Mouse (Mus musculus) intestine, embryonic 14.5 days (tissue): Measurements from ENCODE around the gene Man1a2. TPM values are rescaled to one million over a fixed set of nuclear protein-coding genes. Genes with fewer than 3 reads are reported as not detected.

Source experiments
- ATAC-seq: fragments of 200-750 bp; cut with Nextera tagmentation; replicated peaks from 2 replicates; pipeline ENCODE4 v1.8.0; 2017; ENCODE audit warnings: low read depth, moderate number of reproducible peaks, moderate TSS enrichment, moderate library complexity; ENCODE audit not compliant: low FRiP score, low TSS enrichment
- DNase-seq: peaks from one replicate; pipeline ENCODE4 v3.0.0-alpha.2; 2018; ENCODE audit warnings: low spot score
- H3K27ac ChIP-seq: fragments of 300-500 bp; sonication (generic); 2 replicates; pipeline ENCODE4 v1.5.1; 2014; ENCODE audit warnings: low read depth, mild to moderate bottlenecking, control low read depth
- H3K27me3 ChIP-seq: fragments of 300-500 bp; sonication (generic); replicated peaks from 2 replicates; pipeline ENCODE4 v1.6.1; 2014; ENCODE audit warnings: low read length, control low read depth; ENCODE audit not compliant: control insufficient read depth, insufficient read depth
- H3K36me3 ChIP-seq: fragments of 300-500 bp; sonication (generic); 2 replicates; pipeline ENCODE4 v1.6.1; 2014; ENCODE audit warnings: low read length, control low read depth; ENCODE audit not compliant: control insufficient read depth, insufficient read depth
- H3K4me1 ChIP-seq: fragments of 300-500 bp; sonication (generic); replicated peaks from 2 replicates; pipeline ENCODE4 v1.6.1; 2014; ENCODE audit warnings: low read length, control low read depth, mixed read lengths; ENCODE audit not compliant: control insufficient read depth, insufficient read depth
- H3K4me2 ChIP-seq: fragments of 300-500 bp; sonication (generic); 2 replicates; pipeline ENCODE4 v1.6.1; 2014; ENCODE audit warnings: low read length
- H3K4me3 ChIP-seq: fragments of 300-500 bp; sonication (generic); 2 replicates; pipeline ENCODE4 v1.5.1; 2014; ENCODE audit warnings: low read depth, low read length, control low read depth, mixed read lengths
- H3K9ac ChIP-seq: fragments of 300-500 bp; sonication (generic); 2 replicates; pipeline ENCODE4 v1.6.1; 2014; ENCODE audit warnings: mild to moderate bottlenecking, low read length
- H3K9me3 ChIP-seq: fragments of 300-500 bp; sonication (generic); 2 replicates; pipeline ENCODE4 v1.6.1; 2016; ENCODE audit warnings: low read length, control low read depth; ENCODE audit not compliant: control insufficient read depth
- WGBS: fragments of 180-500 bp; shearing (Covaris S2); extraction: QIAGEN DNeasy Blood & Tissue Kit; methylation state at CpG from one replicate; pipeline ENCODE4 v1.1.7; 2014; 5-methylcytosine and 5-hydroxymethylcytosine counted together
- polyA plus RNA-seq: library from polyadenylated mRNA; unstranded; fragments of >200 nt; fragmentation: Nextera tagmentation; extraction: Ambion mirVana; gene quantifications from 2 replicates; pipeline ENCODE4 v1.2.1, GENCODE M21; 2014

Man1a2 gene
- polyA plus RNA-seq, 1 experiment from 2014 or later = 97.2 TPM

DNA sequence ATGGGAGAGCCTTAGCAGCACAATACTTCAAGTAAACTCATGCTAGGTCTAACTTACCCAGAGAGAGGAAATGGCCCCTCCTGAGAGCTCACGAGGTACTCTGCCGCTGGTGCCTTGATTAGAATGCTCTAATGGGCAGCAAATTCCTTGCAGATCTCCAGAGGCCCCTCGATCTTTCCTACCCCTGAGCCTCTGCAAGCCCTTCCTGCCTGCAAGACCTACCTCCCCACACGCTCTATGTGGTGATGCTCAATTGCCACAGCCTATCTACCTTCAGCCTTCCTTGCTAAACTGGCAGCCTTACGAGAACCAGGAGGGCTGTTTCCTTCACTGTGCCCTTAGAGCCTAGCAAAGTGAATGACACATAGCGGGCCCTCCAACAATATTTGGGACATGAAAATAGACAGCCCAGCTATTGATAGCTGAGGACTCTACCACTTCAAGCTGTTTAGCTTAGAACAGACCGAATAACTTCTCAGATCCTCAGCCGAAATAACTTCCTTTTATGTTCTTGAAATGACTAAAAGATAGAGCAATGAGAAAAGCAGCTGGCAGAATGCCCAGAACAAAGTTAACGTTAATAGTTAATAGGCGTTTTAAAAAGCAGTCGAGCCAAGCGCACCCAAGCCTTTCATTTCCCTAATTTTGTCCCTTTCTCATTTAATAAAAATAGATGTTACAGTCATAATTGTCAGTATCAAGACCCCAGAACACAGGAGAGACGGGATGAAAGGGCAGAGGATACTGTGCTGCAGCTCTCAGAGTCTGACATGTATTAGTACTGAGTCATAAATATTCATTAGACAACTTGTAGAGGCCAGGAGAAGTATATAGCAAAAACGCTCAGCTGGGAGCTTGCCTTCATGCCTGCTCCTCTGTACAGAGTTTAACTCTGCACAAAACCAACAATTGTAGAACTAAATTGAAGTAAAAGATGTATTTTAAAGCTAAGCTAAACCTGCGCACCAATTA is 17.9 kb upstream of the Man1a2 start:
- Histone ChIP-seq H3K27ac (peak overlapping the region; percentile 22), H3K9me3 (no peaks in the 10 kb centered on the region)

DNA sequence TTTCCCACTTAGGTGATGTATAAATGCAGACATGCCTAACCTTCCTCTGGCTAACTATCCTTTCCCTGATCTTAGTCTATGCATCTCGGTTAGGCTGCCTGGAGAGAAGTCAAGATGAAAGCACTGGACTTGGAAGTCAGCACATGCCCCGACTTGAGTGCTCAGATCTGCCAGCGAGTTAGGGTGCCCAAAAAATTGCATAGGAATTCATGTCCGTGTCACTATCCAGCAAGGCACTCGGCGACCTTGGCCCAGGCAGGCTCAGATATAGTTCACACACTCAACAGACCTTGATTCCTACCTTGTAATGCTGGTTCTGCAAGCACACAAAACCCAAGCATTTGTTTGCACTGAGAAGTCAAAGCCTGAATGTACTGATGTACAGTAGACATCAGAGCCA is 3.4 kb upstream of the Man1a2 start:
- Histone ChIP-seq H3K4me1 (peaks cover 6% of the 10 kb centered on the region), H3K36me3 (no peaks in the 10 kb centered on the region), H3K9ac (no peak overlapping the region), H3K9me3 (no peaks in the 10 kb centered on the region), H3K4me2 (no peak overlapping the region), H3K27me3 (no peaks in the 10 kb centered on the region), H3K4me3 (no peak overlapping the region), H3K27ac (no peak overlapping the region)
- ATAC-seq = no peak
- 84% methylated on average over 6 of the region's 6 CpGs for WGBS
- no peak for DNase-seq

More for the DNA sequence above, 17.9 kb upstream of the Man1a2 start:
- Histone ChIP-seq H3K36me3 (no peaks in the 10 kb centered on the region), H3K4me3 (no peak overlapping the region), H3K27me3 (no peaks in the 10 kb centered on the region), H3K4me1 (peaks cover 18% of the 10 kb centered on the region), H3K4me2 (peak overlapping the region; percentile 18; the same call in 1 of the 2 replicates), H3K9ac (no peak overlapping the region)
- 32% methylated on average over 15 of the region's 15 CpGs for WGBS
- DNase-seq (peak; percentile 58), ATAC-seq (no peak)

DNA sequence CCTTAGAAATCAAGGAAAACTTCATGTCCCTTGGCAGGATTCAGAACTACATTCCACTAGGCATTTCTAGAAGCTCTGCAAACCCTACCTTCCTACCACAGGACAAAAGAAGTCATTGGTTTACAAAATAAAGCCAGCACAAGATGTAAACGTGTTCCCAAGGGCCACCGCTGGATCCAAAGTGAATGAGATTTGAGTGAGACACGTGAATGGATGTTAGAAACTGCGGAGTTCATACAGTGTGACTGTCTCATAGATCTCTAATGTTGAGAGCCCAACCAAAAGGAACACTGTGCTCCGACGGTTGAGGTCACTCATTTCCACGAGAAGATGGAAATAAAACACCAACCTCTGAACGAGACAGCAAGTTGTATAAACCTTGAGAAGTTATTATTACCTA is 1.5 kb upstream of the Man1a2 start:
- DNase-seq (no peak), ATAC-seq (no peak)
- Histone ChIP-seq H3K36me3 (no peaks in the 10 kb centered on the region), H3K4me1 (peaks cover 16% of the 10 kb centered on the region), H3K9me3 (no peaks in the 10 kb centered on the region), H3K27ac (no peak overlapping the region), H3K4me3 (no peak overlapping the region), H3K9ac (no peak overlapping the region), H3K4me2 (peak overlapping the region; percentile 73), H3K27me3 (no peaks in the 10 kb centered on the region)
- WGBS = 86% methylated on average over 8 of the region's 8 CpGs

DNA sequence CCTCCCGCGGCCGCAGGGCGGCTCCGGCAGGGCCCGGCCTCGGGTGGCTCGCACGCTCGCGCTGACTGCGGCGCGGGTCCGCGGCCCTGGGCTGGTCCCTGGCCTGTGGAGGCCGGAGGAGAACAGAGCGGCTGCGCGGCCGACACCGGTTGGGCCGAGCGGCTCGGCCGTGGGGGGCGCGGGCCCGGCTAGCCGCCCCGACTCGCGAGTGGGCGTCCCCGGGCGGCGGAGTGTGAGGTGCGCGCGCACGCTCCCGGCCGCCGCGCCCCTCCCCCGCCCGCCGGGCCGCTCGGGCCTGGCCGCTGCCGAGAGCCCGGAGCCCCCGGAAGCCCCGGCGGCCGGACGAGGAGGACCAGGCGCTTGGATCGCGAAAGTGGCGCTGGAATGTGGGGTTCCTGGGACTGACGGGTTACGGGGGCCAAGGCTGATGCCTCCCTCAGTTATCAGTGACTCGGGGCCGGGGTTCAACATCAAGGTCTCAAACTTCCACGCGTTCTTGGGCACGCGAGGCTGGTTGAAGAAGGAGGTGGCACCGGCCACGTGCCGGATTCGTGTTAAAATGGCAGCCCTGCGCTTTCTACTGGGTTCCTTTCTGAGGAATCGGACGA is 564 bp upstream of the Man1a2 start:
- Histone ChIP-seq H3K4me1 (peaks cover 23% of the 10 kb centered on the region), H3K27ac (peak overlapping the region; percentile 94), H3K9me3 (no peaks in the 10 kb centered on the region), H3K4me3 (peak overlapping the region; percentile 97), H3K36me3 (no peaks in the 10 kb centered on the region), H3K4me2 (peak overlapping the region; percentile 73), H3K9ac (peak overlapping the region; percentile 92), H3K27me3 (no peaks in the 10 kb centered on the region)
- ATAC-seq (peak; percentile 88), DNase-seq (peak; percentile 86)
- WGBS = under 1% methylated on average over 73 of the region's 77 CpGs

DNA sequence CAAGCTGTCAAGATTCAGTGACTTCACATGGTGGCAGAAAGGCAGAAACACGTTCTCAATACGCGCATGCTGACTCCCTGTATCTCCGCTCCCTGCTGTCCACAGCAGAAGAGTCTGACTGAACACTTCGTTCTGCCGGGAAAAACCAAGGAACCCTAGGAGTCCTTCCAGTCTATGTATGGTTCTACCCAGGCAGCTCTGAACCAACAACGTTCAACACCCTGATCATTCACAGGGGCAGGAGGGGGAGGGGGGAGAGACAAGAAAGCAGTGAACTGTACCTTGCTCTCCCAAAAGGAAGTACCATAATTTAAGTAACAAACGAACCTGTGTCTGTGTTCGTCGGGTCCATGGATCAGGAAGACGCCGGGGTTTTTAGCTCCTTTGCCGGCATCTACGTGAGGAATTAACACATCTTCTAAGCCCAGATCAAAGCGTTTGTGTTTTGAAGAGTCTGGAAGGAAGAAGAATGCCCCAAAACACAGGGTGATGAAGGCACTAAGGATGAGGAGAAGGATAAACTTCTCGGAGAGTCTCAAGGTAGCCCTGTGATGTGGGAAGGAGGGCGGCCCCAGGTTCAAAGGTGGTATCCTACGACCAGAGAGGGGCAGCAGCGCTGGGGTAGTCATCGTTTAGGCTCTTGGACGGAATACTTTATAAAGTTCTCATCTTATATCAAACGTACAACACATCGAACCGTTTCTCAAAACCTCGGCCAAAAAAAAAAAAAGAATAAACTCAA is 898 bp downstream of the Man1a2 start:
- peak overlapping the region; percentile 73 for H3K4me2 ChIP-seq
- H3K9ac ChIP-seq = peak overlapping the region; percentile 92
- H3K4me1 ChIP-seq = peaks cover 26% of the 10 kb centered on the region
- DNase-seq (peak; percentile 68), ATAC-seq (no peak)
- WGBS = under 1% methylated on average over 25 of the region's 25 CpGs
- H3K27me3 ChIP-seq = no peaks in the 10 kb centered on the region
- no peaks in the 10 kb centered on the region for H3K9me3 ChIP-seq
- peak overlapping the region; percentile 94; the same call in 1 of the 2 replicates for H3K27ac ChIP-seq
- peak overlapping the region; percentile 97 for H3K4me3 ChIP-seq
- H3K36me3 ChIP-seq = no peaks in the 10 kb centered on the region

DNA sequence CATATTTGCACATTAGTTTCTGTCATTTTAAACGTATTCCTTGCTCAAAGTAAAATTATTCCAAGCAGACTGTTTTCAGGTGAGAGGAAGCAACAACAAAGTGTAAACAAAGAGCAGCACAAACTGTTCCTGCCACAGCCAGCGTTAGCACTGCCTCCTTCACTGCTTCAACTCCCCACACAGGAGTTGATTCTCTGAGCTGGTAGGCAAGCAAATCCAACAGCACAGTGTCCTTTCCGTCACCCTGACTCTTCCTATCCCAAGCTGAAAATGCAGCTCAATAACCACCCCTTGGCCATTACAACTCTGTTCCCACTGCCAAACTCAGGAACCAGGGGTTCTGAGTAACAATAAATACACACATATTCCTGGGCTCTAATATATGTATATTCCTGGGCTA is 2.5 kb downstream of the Man1a2 start:
- Histone ChIP-seq H3K27ac (no peak overlapping the region), H3K4me2 (peak overlapping the region; percentile 73), H3K4me1 (peaks cover 26% of the 10 kb centered on the region), H3K4me3 (peak overlapping the region; percentile 97), H3K9me3 (no peaks in the 10 kb centered on the region), H3K27me3 (no peaks in the 10 kb centered on the region), H3K36me3 (no peaks in the 10 kb centered on the region), H3K9ac (peak overlapping the region; percentile 35)
- ATAC-seq (no peak), DNase-seq (no peak)
- 17% methylated on average over 3 of the region's 3 CpGs for WGBS

DNA sequence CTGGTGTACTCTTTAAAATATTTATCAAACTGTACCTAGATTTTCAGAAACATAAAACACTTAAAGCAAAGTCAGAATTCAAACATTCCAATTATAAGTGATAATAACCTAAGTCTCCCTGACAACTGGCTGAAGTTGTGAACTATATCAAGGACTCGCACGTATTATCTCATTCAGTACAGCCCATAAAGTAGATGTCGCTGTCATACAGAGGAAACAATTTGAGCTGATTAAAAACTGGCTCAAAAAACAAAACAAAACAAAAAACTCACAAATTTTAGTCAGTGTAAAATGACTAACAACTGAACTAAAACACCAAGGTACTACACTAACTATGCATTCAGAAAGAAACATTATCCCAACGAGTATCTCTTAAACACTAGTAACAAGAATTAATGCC is 3.0 kb downstream of the Man1a2 start:
- Histone ChIP-seq H3K9me3 (no peaks in the 10 kb centered on the region), H3K27ac (no peak overlapping the region), H3K4me3 (peak overlapping the region; percentile 97), H3K9ac (no peak overlapping the region), H3K36me3 (no peaks in the 10 kb centered on the region), H3K4me2 (peak overlapping the region; percentile 73), H3K27me3 (no peaks in the 10 kb centered on the region), H3K4me1 (peaks cover 26% of the 10 kb centered on the region)
- WGBS = 32% methylated on average over 4 of the region's 4 CpGs
- no peak for DNase-seq
- ATAC-seq = no peak

DNA sequence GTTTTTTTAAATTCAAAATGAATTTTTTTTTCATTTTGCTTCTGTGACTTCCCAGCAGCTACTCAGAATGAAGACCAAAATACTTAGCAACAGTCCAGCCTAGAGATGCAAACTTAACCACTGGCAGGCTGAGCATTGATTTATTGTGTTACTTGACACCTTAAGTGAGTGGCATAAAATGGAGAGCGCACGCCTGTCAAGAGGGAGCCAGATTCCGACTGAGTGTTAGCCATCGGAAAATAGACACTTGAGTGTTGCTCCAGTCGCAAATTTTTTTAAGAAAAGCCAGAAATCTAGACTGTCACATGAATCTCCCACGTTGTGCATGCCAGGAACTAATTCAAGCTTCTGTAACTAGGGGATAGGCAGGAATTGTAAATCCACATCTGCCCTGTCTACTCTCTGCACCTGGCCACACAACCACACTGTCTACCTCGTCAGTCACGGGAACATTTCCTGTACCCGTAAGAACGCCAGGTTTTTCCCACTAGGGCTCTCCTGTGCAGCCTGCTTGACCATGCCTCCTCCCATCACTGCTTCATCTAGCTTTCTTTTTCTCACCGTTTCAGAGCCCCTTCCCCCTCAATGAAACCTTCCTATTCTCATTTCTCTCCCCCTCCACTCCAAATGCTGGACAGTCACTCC is 3.7 kb downstream of the Man1a2 start:
- peak overlapping the region; percentile 97; the same call in 1 of the 2 replicates for H3K4me3 ChIP-seq
- H3K9ac ChIP-seq = no peak overlapping the region
- H3K27ac ChIP-seq = no peak overlapping the region
- DNase-seq (no peak), ATAC-seq (no peak)
- H3K9me3 ChIP-seq = no peaks in the 10 kb centered on the region
- no peaks in the 10 kb centered on the region for H3K27me3 ChIP-seq
- no peaks in the 10 kb centered on the region for H3K36me3 ChIP-seq
- 7% methylated on average over 11 of the region's 11 CpGs for whole genome bisulfite sequencing
- H3K4me1 ChIP-seq = peaks cover 24% of the 10 kb centered on the region
- peak overlapping the region; percentile 73 for H3K4me2 ChIP-seq
